Mouse (Mus musculus) cerebellum, adult 11-12 months (tissue): Measurements from ENCODE around the gene Maff.

Experiments used
- DNase-seq: peaks from one replicate; pipeline ENCODE4 v3.0.0; 2022

Maff gene

GRCm38 (mm10) chr15:79366402-79366801 is 20.0 kb downstream of the Maff start:
- DNase-seq: no peak

DNA sequence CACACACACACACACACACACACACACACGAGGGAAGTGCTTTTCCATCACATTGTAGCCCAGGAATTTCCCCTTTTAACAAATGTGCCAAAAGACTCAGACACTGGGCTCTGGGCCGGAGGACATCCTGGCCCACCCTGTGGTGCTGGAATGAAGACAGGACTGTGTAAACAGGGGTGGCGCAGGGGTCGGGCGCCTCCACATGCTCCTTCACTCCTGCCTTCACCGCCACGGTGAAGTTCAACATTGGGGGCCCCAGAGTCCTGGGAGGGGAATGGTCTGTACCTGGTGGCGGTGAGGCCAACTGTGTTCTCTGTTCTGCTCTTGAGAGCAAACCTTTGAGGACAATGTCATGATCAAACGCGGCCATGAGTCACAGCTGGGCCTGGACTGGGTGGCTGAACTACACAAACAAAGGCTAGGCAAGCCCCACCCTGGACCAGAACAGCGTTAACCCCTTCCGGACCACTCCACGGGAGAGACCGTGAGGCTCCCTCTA is 21.9 kb downstream of the Maff start:
- no peak for DNase-seq

GRCm38 (mm10) chr15:79368861-79369440 is 22.5 kb downstream of the Maff start:
- DNase-seq: no peak

- no peak for DNase-seq
Observed at GRCm38 (mm10) chr15:79369452-79370280, 23.2 kb downstream of the Maff start.

GRCm38 (mm10) chr15:79370281-79370843 is 23.9 kb downstream of the Maff start:
- DNase-seq: no peak

GRCm38 (mm10) chr15:79374760-79375159 is 28.3 kb downstream of the Maff start:
- DNase-seq: no peak

DNA sequence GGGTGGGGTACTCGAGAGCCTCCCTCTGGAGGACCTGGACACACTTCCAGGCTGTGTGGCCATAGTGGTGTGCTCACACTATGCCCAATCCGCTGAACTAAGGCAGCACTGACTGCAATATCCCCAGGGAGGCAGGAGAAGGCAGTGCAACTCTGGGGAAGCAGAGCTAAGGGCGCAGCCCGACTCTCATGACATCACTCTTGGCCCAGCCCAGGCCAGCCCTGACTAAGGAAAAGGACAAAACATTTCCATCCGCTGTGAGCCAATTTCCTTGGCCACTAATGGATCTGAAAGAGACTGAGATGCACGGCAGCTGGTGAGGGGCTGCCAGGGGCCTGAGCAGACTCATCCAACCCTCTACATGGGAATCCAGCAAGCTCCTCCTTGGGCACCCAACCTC is 31.3 kb downstream of the Maff start:
- no peak for DNase-seq

- DNase-seq: no peak
Observed at GRCm38 (mm10) chr15:79378608-79379007, 32.2 kb downstream of the Maff start.

GRCm38 (mm10) chr15:79379658-79380057 is 33.2 kb downstream of the Maff start:
- DNase-seq: no peak

DNA sequence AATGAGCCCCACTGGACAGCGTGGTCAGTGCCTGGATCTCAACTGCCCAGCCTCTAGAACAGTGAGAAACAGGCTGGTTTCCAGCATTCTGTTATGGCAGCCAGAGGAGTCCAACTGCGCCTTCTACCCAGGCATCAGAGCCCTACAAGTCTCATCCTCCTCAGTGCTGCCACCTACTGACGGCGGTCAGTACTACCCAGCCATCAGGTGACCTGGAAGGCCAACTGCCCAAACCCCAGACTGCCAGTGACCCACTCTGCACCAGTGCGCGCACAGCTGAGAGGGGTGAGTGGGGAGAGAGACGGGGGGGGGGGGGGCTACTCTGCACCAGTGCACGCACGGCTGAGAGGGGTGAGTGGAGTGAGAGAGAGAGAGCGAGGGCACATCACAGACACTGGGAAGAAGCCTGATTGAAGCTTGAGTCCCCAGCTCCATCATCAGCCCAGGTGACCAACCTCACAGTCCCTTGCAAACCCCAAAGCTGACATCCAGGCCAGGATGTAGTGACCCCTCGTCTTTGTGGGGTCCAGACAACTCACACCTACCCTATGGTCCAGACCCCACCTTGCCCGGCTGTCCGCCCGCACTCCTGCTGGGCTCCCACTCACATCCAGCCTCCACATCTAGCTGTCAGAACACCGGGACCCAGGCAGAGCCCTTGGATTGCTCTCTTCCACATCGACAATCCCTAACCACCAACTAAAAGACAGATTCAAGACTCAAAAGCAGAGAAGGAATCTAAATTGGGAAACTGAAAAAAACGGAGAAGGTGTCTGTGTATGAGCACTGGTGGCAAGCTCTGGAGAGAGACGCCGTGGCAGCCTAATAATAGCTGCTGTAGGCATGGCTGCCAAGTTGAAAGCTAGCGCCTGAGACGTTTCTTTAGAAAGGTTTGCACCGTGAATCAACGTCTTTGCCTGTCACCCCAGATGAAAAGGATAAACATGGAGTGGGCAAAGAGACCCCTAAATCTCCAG is 34.3 kb downstream of the Maff start:
- peak; percentile 72 for DNase-seq

GRCm38 (mm10) chr15:79381644-79382043 is 35.2 kb downstream of the Maff start:
- no peak for DNase-seq

- no peak for DNase-seq
Observed at GRCm38 (mm10) chr15:79387081-79387480, 40.7 kb downstream of the Maff start.

DNA sequence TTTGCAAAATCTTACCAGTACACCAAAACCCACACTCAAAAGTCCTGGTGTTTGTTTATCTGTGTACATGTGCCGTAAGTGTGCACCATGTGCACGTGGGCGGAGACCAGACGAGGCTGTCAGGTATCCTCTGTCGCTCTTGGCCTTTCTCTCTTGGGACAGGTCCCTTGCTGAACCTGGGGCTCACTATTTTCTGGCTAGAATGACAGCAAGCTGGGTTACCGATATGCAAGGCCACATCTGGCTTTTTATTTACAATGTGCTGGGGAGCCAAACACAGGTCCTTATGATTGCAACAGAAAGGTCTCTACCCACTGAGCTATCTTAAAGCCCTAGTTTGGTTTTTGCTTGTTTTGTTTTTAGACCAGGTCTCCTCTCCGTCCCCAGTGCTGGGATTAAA is 41.2 kb downstream of the Maff start:
- no peak for DNase-seq

DNA sequence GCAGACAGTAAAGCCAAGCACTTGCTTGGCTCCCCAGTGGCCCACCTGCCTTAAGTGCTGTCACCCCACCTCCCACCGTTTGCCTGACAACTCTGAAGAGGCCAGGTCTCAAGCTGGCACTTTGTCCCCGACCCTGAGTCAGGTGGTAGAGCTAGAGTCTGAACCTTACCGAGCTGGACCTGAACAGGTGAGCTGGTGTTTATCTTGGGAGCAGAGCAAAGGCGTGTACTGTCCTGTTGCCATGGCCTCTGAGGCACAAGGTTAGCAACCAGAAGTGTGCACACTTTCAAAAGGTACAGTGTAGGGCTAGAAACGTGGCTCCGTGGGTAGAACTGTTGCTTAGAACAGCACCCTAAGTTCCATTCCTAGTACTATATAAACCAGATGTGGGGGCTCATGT is 41.8 kb downstream of the Maff start:
- DNase-seq: no peak

DNA sequence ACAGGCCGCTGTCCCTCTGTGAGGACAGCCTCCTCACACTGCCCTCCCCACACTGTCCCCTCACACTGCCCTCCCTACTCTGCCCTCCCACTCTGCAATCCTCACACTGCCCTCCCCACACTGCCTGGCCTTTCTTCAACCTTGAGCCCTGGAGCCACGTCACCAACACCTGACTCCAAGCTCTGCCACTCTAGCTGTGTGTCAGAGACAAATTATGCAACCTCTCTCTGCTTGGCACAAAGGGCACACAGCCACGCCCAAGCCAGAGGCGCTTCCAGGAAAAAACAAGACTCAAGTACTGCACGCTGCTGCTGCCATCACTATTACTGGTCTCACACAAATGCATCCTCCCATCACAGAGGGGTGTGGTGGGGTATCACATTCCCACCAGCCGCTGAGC is 44.0 kb downstream of the Maff start:
- DNase-seq: no peak

- no peak for DNase-seq
Observed at GRCm38 (mm10) chr15:79391447-79392093, 45.1 kb downstream of the Maff start.

- no peak for DNase-seq
Observed at GRCm38 (mm10) chr15:79392527-79392926, 46.1 kb downstream of the Maff start.

- no peak for DNase-seq
Observed at GRCm38 (mm10) chr15:79393101-79393500, 46.7 kb downstream of the Maff start.

- DNase-seq: no peak
Observed at GRCm38 (mm10) chr15:79394842-79395241, 48.4 kb downstream of the Maff start.

- DNase-seq: no peak
Observed at GRCm38 (mm10) chr15:79395281-79395680, 48.9 kb downstream of the Maff start.

GRCm38 (mm10) chr15:79396736-79397135 is 50.3 kb downstream of the Maff start:
- no peak for DNase-seq
